Mouse (Mus musculus) fat pad, adult 2 months (tissue): ENCODE data around the gene Stxbp6.

Experiments
- DNase-seq: peaks from one replicate; pipeline ENCODE4 v3.0.0-alpha.2; 2011; ENCODE audit warnings: low read depth, low spot score; ENCODE audit errors: extremely low read depth

Stxbp6 gene

DNA sequence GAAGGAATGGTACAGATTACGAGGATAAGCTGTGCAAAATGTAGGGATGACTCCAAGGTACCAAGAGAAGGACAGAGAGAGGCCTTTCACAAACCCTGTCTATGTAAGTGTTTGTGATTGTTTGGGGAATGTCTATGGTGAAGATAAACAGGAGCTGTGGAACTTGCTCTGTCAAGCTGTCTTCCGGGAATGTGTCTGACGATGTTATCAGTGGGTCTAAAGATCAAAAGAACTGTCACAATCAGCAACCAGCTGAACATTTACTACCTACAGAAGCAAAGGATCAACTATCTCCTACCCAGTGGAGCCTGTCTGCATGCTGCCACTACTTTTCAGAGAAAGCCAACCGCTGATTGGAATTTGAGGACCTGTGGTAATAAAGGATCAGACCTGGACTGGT lies 152.3 kb downstream of the Stxbp6 start:
- no peak for DNase-seq

- no peak for DNase-seq
Measured at GRCm38 (mm10) chr12:44919613-44920012, 154.9 kb downstream of the Stxbp6 start.

GRCm38 (mm10) chr12:44918929-44919328 lies 155.6 kb downstream of the Stxbp6 start:
- no peak for DNase-seq

DNA sequence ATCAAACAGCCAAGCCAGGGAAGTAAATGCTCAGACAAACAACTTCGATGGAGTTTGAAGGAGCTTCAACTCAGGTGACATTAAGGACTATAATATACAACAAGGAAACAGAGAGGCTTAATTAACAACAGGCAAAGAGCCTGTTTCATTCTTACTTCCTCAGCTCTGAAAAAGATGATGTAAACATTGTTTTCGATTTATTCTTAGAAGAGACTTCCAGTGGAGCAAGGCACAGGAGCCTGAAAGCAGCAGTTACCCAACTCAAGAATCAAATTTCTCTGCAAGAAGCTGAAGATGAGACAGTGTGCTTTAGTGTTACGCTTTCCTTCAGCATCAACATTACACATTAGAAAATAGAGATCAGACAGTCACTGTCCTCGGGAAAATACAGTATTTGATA lies 160.7 kb downstream of the Stxbp6 start:
- DNase-seq = no peak

DNA sequence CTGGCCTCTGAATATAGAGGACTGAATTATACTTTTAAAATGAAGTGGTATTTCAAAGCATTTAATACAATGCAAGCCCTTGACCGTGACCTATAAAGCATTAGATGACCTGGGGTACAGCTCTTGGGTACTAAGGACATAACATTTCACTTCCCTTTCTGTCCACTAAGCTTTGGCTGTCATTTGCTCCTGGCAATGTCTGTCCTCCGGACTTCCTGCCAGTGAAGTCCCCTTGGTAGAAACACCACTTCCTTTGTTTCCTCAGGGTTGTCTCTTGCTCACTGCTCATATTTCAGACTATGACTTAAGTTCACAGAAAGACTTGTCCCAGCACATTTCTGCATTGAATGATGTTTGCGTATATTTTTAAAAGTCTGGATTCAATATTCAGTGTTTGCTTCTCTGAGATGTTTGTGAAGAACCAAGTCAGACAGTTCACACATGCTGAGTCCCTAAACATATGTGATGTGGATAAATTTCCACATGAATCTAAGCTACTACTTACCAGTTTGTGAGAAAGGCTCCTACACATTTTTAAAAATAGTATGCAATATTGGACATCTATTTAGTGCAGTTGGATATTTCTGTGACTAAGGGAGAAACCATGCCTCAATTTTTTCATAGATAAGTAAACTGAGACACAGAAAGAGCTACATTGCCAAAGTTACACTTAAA lies 166.3 kb downstream of the Stxbp6 start:
- no peak for DNase-seq

GRCm38 (mm10) chr12:44906001-44906400 lies 168.5 kb downstream of the Stxbp6 start:
- no peak for DNase-seq

- no peak for DNase-seq
Measured at GRCm38 (mm10) chr12:44903205-44903732, 171.2 kb downstream of the Stxbp6 start.

DNA sequence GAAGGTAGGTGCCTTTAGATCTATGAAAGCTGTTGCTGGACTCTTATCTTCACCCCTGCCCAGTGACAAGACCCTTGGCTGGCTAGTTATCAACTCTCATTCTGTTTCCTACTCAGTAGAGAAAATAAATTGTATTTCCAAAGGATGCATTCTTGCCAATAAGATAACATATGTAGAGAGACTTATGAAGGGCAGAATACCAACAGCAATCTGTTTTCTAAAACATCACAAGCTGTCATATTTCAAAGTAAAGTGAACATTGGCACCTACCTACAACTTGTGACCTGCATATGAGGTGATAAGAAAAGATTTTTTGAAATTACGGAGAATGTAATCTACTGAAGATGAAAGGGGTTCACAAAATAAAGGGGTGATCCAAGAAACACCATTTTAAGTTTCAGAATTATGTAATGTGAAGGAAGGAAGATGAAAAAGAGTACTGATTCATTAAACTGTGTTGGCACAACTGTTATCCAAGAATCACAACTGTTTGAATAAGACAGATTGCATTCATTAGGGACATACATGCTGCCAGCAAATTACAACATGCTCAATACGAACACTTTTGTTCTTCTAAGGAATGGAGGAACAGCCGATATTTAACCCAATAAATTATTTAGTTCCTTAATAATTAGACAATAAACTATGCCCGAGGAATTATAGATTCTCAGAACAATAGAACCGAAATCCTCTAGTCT lies 175.2 kb downstream of the Stxbp6 start:
- no peak for DNase-seq

DNA sequence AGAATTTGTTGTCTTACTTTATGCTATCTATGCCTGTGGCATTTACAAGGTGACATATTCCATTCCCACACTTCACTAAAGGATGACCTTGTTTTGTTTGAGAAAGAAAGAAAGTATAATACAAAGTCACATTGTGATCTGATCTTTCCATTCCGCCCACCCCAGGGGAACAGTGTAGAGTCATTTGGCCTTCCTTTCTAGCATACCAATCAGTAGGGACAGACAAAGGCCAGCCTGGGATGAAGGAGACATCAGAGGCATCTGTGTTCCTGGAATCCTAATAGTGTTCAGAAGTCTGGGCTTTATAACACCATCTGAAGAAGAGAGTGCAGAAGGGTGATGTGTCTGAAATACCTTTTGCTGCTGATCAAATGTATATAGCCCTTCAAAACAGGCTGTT lies 178.0 kb downstream of the Stxbp6 start:
- no peak for DNase-seq

GRCm38 (mm10) chr12:44889677-44890393 lies 184.7 kb downstream of the Stxbp6 start:
- no peak for DNase-seq

DNA sequence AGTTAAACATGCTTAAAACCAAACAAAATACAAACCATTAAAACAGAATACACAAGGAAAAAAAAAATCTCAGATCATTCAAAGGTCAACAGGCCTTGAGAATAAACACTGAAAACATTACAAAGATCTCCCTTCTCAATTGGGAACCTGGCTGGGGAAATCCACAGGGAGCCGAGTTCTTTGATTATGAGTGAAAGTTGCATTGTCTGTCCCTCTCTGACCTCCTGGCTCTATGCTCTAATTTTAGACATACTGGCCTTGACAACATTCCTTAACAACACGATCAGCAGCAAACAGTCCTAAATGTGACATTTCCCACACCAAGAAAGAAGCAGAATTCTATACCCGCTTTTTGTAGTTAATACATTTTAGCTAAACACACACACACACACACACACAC lies 187.7 kb downstream of the Stxbp6 start:
- no peak for DNase-seq

DNA sequence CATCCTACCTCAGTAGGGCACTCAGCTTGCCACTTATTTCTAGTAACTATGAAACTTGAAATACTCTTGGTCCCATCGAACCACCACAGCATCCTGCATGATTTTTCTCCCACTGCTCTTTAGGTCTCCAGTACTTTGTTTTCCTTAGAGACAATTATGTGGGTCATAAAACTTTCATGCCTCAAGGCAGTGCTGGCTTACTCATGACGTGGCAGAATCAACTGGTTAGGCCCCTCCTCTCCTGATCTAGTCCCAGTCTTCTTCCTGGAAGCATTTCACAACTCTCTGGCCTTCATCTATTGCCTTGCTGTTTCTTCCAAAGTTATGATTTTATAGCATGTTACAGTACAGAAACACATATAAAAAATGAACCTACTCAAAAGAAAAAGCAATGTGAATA lies 201.8 kb downstream of the Stxbp6 start:
- DNase-seq = no peak

GRCm38 (mm10) chr12:44865442-44865841 lies 209.1 kb downstream of the Stxbp6 start:
- no peak for DNase-seq

- no peak for DNase-seq
Measured at GRCm38 (mm10) chr12:44859454-44859853, 215.1 kb downstream of the Stxbp6 start.

DNA sequence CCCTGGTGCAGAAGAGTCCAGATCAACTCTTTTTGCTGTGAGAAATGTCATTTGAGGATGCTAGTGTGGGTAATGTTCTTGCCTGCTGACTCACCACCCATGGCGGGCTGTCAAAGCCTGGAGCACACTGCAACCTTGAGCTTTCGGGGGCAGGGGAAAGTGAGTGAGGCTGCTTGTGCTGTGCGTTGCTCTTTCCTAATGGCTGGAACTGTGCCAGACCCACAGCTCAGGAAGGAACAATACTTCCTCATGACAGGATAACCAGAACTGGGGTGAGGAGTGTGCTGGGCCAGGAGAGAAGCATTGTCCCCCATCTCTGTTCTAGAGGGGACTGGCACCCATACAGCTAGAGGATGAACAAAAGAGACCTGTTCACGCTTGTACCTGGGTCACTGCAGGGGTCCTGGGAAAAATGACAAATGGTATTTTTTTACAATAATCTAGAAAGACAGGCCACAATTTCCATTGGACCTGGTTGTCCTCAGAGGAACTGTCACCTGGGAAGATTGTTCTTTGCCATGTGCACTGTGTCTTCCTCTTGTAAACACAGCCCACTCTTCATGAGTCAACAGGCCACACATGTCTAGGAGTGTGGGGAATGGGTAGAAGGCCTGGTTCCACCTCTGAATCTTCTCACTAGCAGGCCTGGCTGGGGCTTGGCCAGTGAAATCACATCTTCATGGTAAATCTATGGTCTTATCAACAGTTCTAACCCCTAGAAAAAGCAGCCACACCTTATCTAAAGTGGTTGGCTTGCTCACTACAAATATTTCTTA lies 216.2 kb downstream of the Stxbp6 start:
- DNase-seq = peak; percentile 8

DNA sequence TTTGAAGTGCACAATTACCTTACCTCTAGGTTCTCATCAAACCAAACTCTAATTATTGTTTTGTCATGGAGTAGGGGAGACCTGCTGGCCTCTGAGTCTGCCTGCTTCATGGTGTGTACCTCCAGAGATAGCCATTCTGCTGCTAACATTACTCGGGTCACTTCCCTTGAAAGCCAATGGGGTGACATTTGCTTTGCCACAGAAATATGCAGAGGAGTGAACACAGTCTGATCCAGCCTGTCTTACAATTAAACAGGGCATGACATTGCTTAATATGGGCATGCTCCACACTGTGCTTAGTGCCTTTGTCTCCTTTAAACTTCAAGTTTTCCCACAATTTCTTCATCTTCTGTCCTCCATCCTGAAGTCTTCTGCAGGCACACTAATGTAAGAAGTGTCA lies 222.5 kb downstream of the Stxbp6 start:
- no peak for DNase-seq

DNA sequence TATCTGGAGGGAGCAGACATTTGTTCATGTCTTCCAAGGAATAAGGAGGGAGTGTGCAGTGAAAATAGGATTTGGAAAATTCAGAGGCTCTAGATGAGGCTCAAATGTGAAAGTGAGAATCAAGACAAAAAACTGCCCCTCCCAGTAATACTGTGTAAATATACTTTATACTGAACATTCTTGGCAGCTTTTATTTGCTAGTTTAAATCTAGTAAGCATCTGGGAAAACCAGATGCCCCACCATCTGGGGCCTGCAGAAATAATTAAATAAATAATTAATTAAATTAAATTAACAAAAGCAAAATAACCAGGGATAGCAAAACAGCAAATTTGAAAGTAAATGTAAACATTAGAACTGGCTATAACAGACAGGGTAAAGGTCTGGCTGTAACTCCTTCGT lies 224.0 kb downstream of the Stxbp6 start:
- no peak for DNase-seq

- DNase-seq = no peak
Measured at GRCm38 (mm10) chr12:44848483-44849221, 225.9 kb downstream of the Stxbp6 start.

GRCm38 (mm10) chr12:44840585-44840984 lies 233.9 kb downstream of the Stxbp6 start:
- DNase-seq = no peak

- DNase-seq = no peak
Measured at GRCm38 (mm10) chr12:44839594-44840373, 234.7 kb downstream of the Stxbp6 start.
